Mouse (Mus musculus) kidney, embryonic 14.5 days (tissue): ENCODE data around the gene Eprs. TPM values are rescaled to one million over a fixed set of nuclear protein-coding genes. Genes with fewer than 3 reads are reported as not detected.

Experiments
- ATAC-seq: fragments of 200-750 bp; cut with Nextera tagmentation; 2 replicates; pipeline ENCODE4 v1.8.0; 2017; ENCODE audit warnings: moderate number of reproducible peaks, mild to moderate bottlenecking, moderate TSS enrichment, moderate library complexity; ENCODE audit not compliant: low FRiP score, low TSS enrichment
- H3K27ac ChIP-seq: fragments of 300-500 bp; sonication (generic); 2 replicates; pipeline ENCODE4 v1.5.1; 2014; ENCODE audit warnings: low read depth, mild to moderate bottlenecking, low read length, moderate library complexity, mixed read lengths
- H3K27me3 ChIP-seq: fragments of 300-500 bp; sonication (generic); 2 replicates; pipeline ENCODE4 v1.6.1; 2014; ENCODE audit warnings: mild to moderate bottlenecking, low read length; ENCODE audit not compliant: control insufficient read depth, insufficient read depth
- H3K36me3 ChIP-seq: fragments of 300-500 bp; sonication (generic); 2 replicates; pipeline ENCODE4 v1.6.1; 2014; ENCODE audit warnings: low read length, mixed read lengths; ENCODE audit not compliant: control insufficient read depth, insufficient read depth
- H3K4me1 ChIP-seq: fragments of 300-500 bp; sonication (generic); 2 replicates; pipeline ENCODE4 v1.6.1; 2014; ENCODE audit warnings: low read length, mixed read lengths; ENCODE audit not compliant: control insufficient read depth, insufficient read depth
- H3K4me2 ChIP-seq: fragments of 300-500 bp; sonication (generic); replicated peaks from 2 replicates; pipeline ENCODE4 v1.6.1; 2014; ENCODE audit warnings: low read depth, mild to moderate bottlenecking, low read length
- H3K4me3 ChIP-seq: fragments of 300-500 bp; sonication (generic); 2 replicates; pipeline ENCODE4 v1.5.1; 2014; ENCODE audit warnings: mild to moderate bottlenecking, low read length
- H3K9ac ChIP-seq: fragments of 300-500 bp; sonication (generic); 2 replicates; pipeline ENCODE4 v1.6.1; 2014; ENCODE audit warnings: low read depth, mild to moderate bottlenecking, low read length, moderate library complexity
- H3K9me3 ChIP-seq: fragments of 300-500 bp; sonication (generic); 2 replicates; pipeline ENCODE4 v1.6.1; 2016; ENCODE audit warnings: low read length; ENCODE audit not compliant: control insufficient read depth
- WGBS: fragments of 180-500 bp; shearing (Covaris S2); extraction: QIAGEN DNeasy Blood & Tissue Kit; methylation state at CpG from one replicate; pipeline ENCODE4 v1.1.7; 2014; 5-methylcytosine and 5-hydroxymethylcytosine counted together
- polyA plus RNA-seq: library from polyadenylated mRNA; unstranded; fragments of >200 nt; fragmentation: Nextera tagmentation; extraction: Ambion mirVana; gene quantifications from 2 replicates; pipeline ENCODE4 v1.2.1, GENCODE M21; 2014

The Eprs gene
- polyA plus RNA-seq, 1 experiment from 2014 or later, result 175 TPM

- Histone ChIP-seq H3K4me3 (no peak overlapping the region), H3K9ac (no peak overlapping the region), H3K4me2 (no peak overlapping the region), H3K9me3 (no peaks in the 10 kb centered on the region), H3K4me1 (no peaks in the 10 kb centered on the region), H3K36me3 (peaks cover 93% of the 10 kb centered on the region), H3K27ac (no peak overlapping the region), H3K27me3 (no peaks in the 10 kb centered on the region)
- ATAC-seq, result no peak
Observed at GRCm38 (mm10) chr1:185376390-185376789, 13.5 kb downstream of the Eprs start.

- Histone ChIP-seq H3K4me2 (no peak overlapping the region), H3K9ac (no peak overlapping the region), H3K4me1 (no peaks in the 10 kb centered on the region), H3K36me3 (peaks cover 92% of the 10 kb centered on the region), H3K27ac (no peak overlapping the region), H3K4me3 (no peak overlapping the region), H3K9me3 (no peaks in the 10 kb centered on the region), H3K27me3 (no peaks in the 10 kb centered on the region)
- no peak for ATAC-seq
- 92% methylated on average over 2 of the region's 2 CpGs for WGBS
Observed at GRCm38 (mm10) chr1:185377429-185377828, 14.6 kb downstream of the Eprs start.

- Histone ChIP-seq H3K4me3 (no peak overlapping the region), H3K4me1 (no peaks in the 10 kb centered on the region), H3K36me3 (peaks cover 85% of the 10 kb centered on the region), H3K27ac (no peak overlapping the region), H3K27me3 (no peaks in the 10 kb centered on the region), H3K9me3 (no peaks in the 10 kb centered on the region), H3K9ac (no peak overlapping the region), H3K4me2 (no peak overlapping the region)
- no peak for ATAC-seq
- 94% methylated on average over 5 of the region's 5 CpGs for whole genome bisulfite sequencing
Observed at GRCm38 (mm10) chr1:185401615-185402014, 38.8 kb downstream of the Eprs start.

GRCm38 (mm10) chr1:185404021-185404420, 41.2 kb downstream of the Eprs start:
- no peak for ATAC-seq
- no peak overlapping the region for H3K4me3 ChIP-seq
- H3K4me1 ChIP-seq, result no peaks in the 10 kb centered on the region
- no peak overlapping the region for H3K4me2 ChIP-seq
- WGBS, result 51% methylated on average over 2 of the region's 2 CpGs
- no peak overlapping the region for H3K9ac ChIP-seq
- no peaks in the 10 kb centered on the region for H3K27me3 ChIP-seq
- no peaks in the 10 kb centered on the region for H3K9me3 ChIP-seq
- peaks cover 81% of the 10 kb centered on the region for H3K36me3 ChIP-seq
- no peak overlapping the region for H3K27ac ChIP-seq

GRCm38 (mm10) chr1:185405921-185406320, 43.1 kb downstream of the Eprs start:
- Histone ChIP-seq H3K4me3 (no peak overlapping the region), H3K27ac (no peak overlapping the region), H3K27me3 (no peaks in the 10 kb centered on the region), H3K9ac (no peak overlapping the region), H3K36me3 (peaks cover 83% of the 10 kb centered on the region), H3K4me2 (no peak overlapping the region), H3K4me1 (no peaks in the 10 kb centered on the region), H3K9me3 (no peaks in the 10 kb centered on the region)
- no peak for ATAC-seq
- 86% methylated on average over 10 of the region's 10 CpGs for WGBS

- ATAC-seq, result no peak
Observed at GRCm38 (mm10) chr1:185409831-185410230, 47.0 kb downstream of the Eprs start.

GRCm38 (mm10) chr1:185418011-185418410, 55.2 kb downstream of the Eprs start:
- 94% methylated on average over 9 of the region's 9 CpGs for WGBS
- no peak for ATAC-seq
- H3K9ac ChIP-seq, result no peak overlapping the region
- no peak overlapping the region for H3K4me3 ChIP-seq
- H3K4me2 ChIP-seq, result no peak overlapping the region
- H3K27ac ChIP-seq, result no peak overlapping the region
- peaks cover 87% of the 10 kb centered on the region for H3K36me3 ChIP-seq
- no peaks in the 10 kb centered on the region for H3K27me3 ChIP-seq
- H3K9me3 ChIP-seq, result no peaks in the 10 kb centered on the region
- H3K4me1 ChIP-seq, result no peaks in the 10 kb centered on the region

More at GRCm38 (mm10) chr1:185409831-185410230, 47.0 kb downstream of the Eprs start:
- no peak overlapping the region for H3K27ac ChIP-seq
- no peaks in the 10 kb centered on the region for H3K4me1 ChIP-seq
- no peaks in the 10 kb centered on the region for H3K27me3 ChIP-seq
- peaks cover 85% of the 10 kb centered on the region for H3K36me3 ChIP-seq
- WGBS, result 80% methylated on average over 3 of the region's 3 CpGs
- H3K9ac ChIP-seq, result no peak overlapping the region
- H3K9me3 ChIP-seq, result no peaks in the 10 kb centered on the region
- H3K4me2 ChIP-seq, result no peak overlapping the region
- H3K4me3 ChIP-seq, result no peak overlapping the region

GRCm38 (mm10) chr1:185419805-185420204, 57.0 kb downstream of the Eprs start:
- Histone ChIP-seq H3K27ac (no peak overlapping the region), H3K4me3 (no peak overlapping the region), H3K4me1 (no peaks in the 10 kb centered on the region), H3K4me2 (no peak overlapping the region), H3K9me3 (no peaks in the 10 kb centered on the region), H3K9ac (no peak overlapping the region), H3K36me3 (peaks cover 82% of the 10 kb centered on the region), H3K27me3 (no peaks in the 10 kb centered on the region)
- WGBS, result 91% methylated on average over 5 of the region's 5 CpGs
- ATAC-seq, result no peak

- H3K9ac ChIP-seq, result no peak overlapping the region
- peaks cover 83% of the 10 kb centered on the region for H3K36me3 ChIP-seq
- 88% methylated on average over 6 of the region's 6 CpGs for WGBS
- H3K27me3 ChIP-seq, result no peaks in the 10 kb centered on the region
- no peaks in the 10 kb centered on the region for H3K9me3 ChIP-seq
- H3K4me3 ChIP-seq, result no peak overlapping the region
- no peak overlapping the region for H3K27ac ChIP-seq
- ATAC-seq, result no peak
- no peak overlapping the region for H3K4me2 ChIP-seq
- H3K4me1 ChIP-seq, result no peaks in the 10 kb centered on the region
Observed at GRCm38 (mm10) chr1:185420776-185421175, 57.9 kb downstream of the Eprs start.

- WGBS, result 95% methylated on average over 5 of the region's 5 CpGs
- Histone ChIP-seq H3K27me3 (no peaks in the 10 kb centered on the region), H3K4me1 (no peaks in the 10 kb centered on the region), H3K4me2 (no peak overlapping the region), H3K9ac (no peak overlapping the region), H3K36me3 (peaks cover 67% of the 10 kb centered on the region), H3K27ac (no peak overlapping the region), H3K9me3 (no peaks in the 10 kb centered on the region), H3K4me3 (no peak overlapping the region)
- ATAC-seq, result no peak
Observed at GRCm38 (mm10) chr1:185426583-185426982, 63.7 kb downstream of the Eprs start.
